In genomic region chr8:114374390-114374789, GRCm38 (mm10) we compare ENCODE assay signal across 39 mouse cellular contexts. TPM values are rescaled to one million over a fixed set of nuclear protein-coding genes. Genes with fewer than 3 reads are reported as not detected.
"Had no signal": no experiment of that assay in that cellular context is flagged by ENCODE, and none has a peak within 500 bp of the region (broad histone marks: within the 10 kb centered on the region; RNA-seq: fewer than 3 reads in every experiment).

No protein-coding gene starts in this region.

- H3K36me3 ChIP-seq: heart, embryonic 10.5 days; heart, embryonic 12.5 days; hindbrain, embryonic 12.5 days; intestine, embryonic 15.5 days; limb, embryonic 13.5 days; limb, embryonic 15.5 days; liver, embryonic 12.5 days had no signal

- H3K9ac ChIP-seq: heart, embryonic 12.5 days; hindbrain, embryonic 12.5 days; hindbrain, embryonic 14.5 days; intestine, embryonic 15.5 days; limb, embryonic 13.5 days; limb, embryonic 15.5 days; liver, embryonic 12.5 days; liver, embryonic 14.5 days had no signal

- H3K4me3 ChIP-seq: gastrocnemius, adult 2 months; heart, adult 2 months; heart, embryonic 10.5 days; heart, embryonic 12.5 days; hindbrain, embryonic 10.5 days; hindbrain, embryonic 12.5 days; intestine, embryonic 15.5 days; limb, embryonic 13.5 days; limb, embryonic 15.5 days; liver, embryonic 12.5 days had no signal

- H3K27me3 ChIP-seq: heart, embryonic 12.5 days; hindbrain, embryonic 12.5 days; intestine, embryonic 15.5 days; limb, embryonic 15.5 days; liver, embryonic 12.5 days had no signal

- ATAC-seq: hindbrain, embryonic 16.5 days; inflammation-experienced regulatory T-cells, adult 6 months; intestine, embryonic 15.5 days; liver, embryonic 12.5 days had no signal

- H3K4me2 ChIP-seq: heart, embryonic 12.5 days; hindbrain, embryonic 12.5 days; hindbrain, embryonic 14.5 days; intestine, embryonic 15.5 days; limb, embryonic 13.5 days; limb, embryonic 15.5 days; liver, embryonic 12.5 days had no signal

- H3K4me1 ChIP-seq: heart, embryonic 10.5 days; heart, embryonic 12.5 days; hindbrain, embryonic 10.5 days; intestine, embryonic 15.5 days; limb, embryonic 15.5 days; liver, embryonic 12.5 days had no signal

- H3K9me3 ChIP-seq: heart, embryonic 10.5 days; hindbrain, embryonic 10.5 days; hindbrain, embryonic 12.5 days; intestine, embryonic 15.5 days; limb, embryonic 13.5 days; limb, embryonic 15.5 days; liver, embryonic 12.5 days had no signal

- H3K27ac ChIP-seq: gastrocnemius, adult 2 months; heart, adult 2 months; heart, embryonic 10.5 days; hindbrain, embryonic 10.5 days; hindbrain, embryonic 12.5 days; hindbrain, embryonic 14.5 days; intestine, embryonic 15.5 days; limb, embryonic 13.5 days; limb, embryonic 15.5 days; liver, embryonic 12.5 days; liver, embryonic 14.5 days had no signal

- DNase-seq: gastrocnemius, adult 2 months; gastrocnemius, postnatal 10 days; gastrocnemius, postnatal 25 days; heart, adult 2 months; heart, postnatal 10 days; heart, postnatal 4 days; kidney, adult 11 months; kidney, adult 8-10 months; kidney, postnatal 25 days; layer of hippocampus, adult 9-11 months; layer of hippocampus, postnatal 36 days; left cerebral cortex, postnatal 4 days had no signal

RNA-seq across cellular contexts. Expression of gene Clec3a, which starts 43.5 kb away (rescaled TPM):
- total RNA-seq: gastrocnemius, adult 2 months; gastrocnemius, postnatal 10 days; granulocyte monocyte progenitor cell, adult 5-6 weeks; heart, postnatal 10 days; layer of hippocampus, adult 18-20 months; layer of hippocampus, adult 8-10 months; layer of hippocampus, postnatal 14 days; layer of hippocampus, postnatal 36 days; left cerebral cortex, adult 18-20 months; left cerebral cortex, adult 8-10 months; left cerebral cortex, postnatal 10 days; left cerebral cortex, postnatal 25 days; left cerebral cortex, postnatal 4 days; liver, adult 2 months had no signal
- polyA plus RNA-seq: frontal cortex, adult 2 months; heart, embryonic 10.5 days; heart, embryonic 12.5 days; heart, embryonic 14.5 days; heart, embryonic 16.5 days; hindbrain, embryonic 10.5 days; hindbrain, embryonic 14.5 days; inflammation-experienced regulatory T-cells, adult 6 months; intestine, embryonic 15.5 days; large intestine, adult 2 months; limb, embryonic 11.5 days; liver, adult 2 months; liver, embryonic 12.5 days; liver, embryonic 14.5 days; liver, embryonic 16.5 days had no signal
